Mouse (Mus musculus) midbrain, postnatal 0 days (tissue): ENCODE data around the gene Nrxn1. TPM values are rescaled to one million over a fixed set of nuclear protein-coding genes. Genes with fewer than 3 reads are reported as not detected.
"Not testable (repeated sequence)": the region's sequence is repeated elsewhere in the genome, so short reads cannot be mapped to it uniquely, and the experiment has no call there.

ENCODE experiments used
- ATAC-seq: fragments of 200-750 bp; cut with Nextera tagmentation; 2 replicates; pipeline ENCODE4 v1.8.0; 2017; ENCODE audit warnings: moderate number of reproducible peaks, mild to moderate bottlenecking, moderate TSS enrichment, moderate library complexity; ENCODE audit not compliant: low FRiP score
- DNase-seq: peaks from one replicate; pipeline ENCODE4 v3.0.0-alpha.2; 2015; ENCODE audit warnings: low spot score
- H3K27ac ChIP-seq: fragments of 300-500 bp; sonication (generic); 2 replicates; pipeline ENCODE4 v1.5.1; 2014; ENCODE audit warnings: low read depth, mild to moderate bottlenecking, low read length, mixed read lengths
- H3K27me3 ChIP-seq: fragments of 300-500 bp; sonication (generic); 2 replicates; pipeline ENCODE4 v1.6.1; 2014; ENCODE audit warnings: low read length, control low read depth, mixed read lengths; ENCODE audit not compliant: insufficient read depth
- H3K36me3 ChIP-seq: fragments of 300-500 bp; sonication (generic); 2 replicates; pipeline ENCODE4 v1.6.1; 2014; ENCODE audit warnings: low read length, control low read depth, mixed read lengths; ENCODE audit not compliant: insufficient read depth
- H3K4me1 ChIP-seq: fragments of 300-500 bp; sonication (generic); 2 replicates; pipeline ENCODE4 v1.6.1; 2014; ENCODE audit warnings: mild to moderate bottlenecking, control low read depth, antibody characterized with exemption, low read length, mixed read lengths; ENCODE audit not compliant: insufficient read depth
- H3K4me2 ChIP-seq: fragments of 300-500 bp; sonication (generic); 2 replicates; pipeline ENCODE4 v1.6.1; 2014; ENCODE audit warnings: low read depth, mild to moderate bottlenecking, low read length, mixed read lengths; ENCODE audit not compliant: poor library complexity, severe bottlenecking
- H3K4me3 ChIP-seq: fragments of 300-500 bp; sonication (generic); 2 replicates; pipeline ENCODE4 v1.5.1; 2014; ENCODE audit warnings: low read depth, mild to moderate bottlenecking, low read length, moderate library complexity
- H3K9ac ChIP-seq: fragments of 300-500 bp; sonication (generic); replicated peaks from 2 replicates; pipeline ENCODE4 v1.6.1; 2014; ENCODE audit warnings: mild to moderate bottlenecking, low read length, moderate library complexity, mixed read lengths; ENCODE audit not compliant: poor library complexity, severe bottlenecking
- H3K9me3 ChIP-seq: fragments of 300-500 bp; sonication (generic); 2 replicates; pipeline ENCODE4 v1.6.1; 2016; ENCODE audit warnings: low read length, control low read depth
- CTCF ChIP-seq: IDR thresholded peaks from 2 replicates; pipeline ENCODE4 v1.5.1; 2016; ENCODE audit warnings: antibody characterized with exemption, mild to moderate bottlenecking
- WGBS: fragments of 180-500 bp; shearing (Covaris S2); extraction: QIAGEN DNeasy Blood & Tissue Kit; methylation state at CpG from one replicate; pipeline ENCODE4 v1.1.7; 2014; 5-methylcytosine and 5-hydroxymethylcytosine counted together
- polyA plus RNA-seq: library from polyadenylated mRNA; unstranded; fragments of >200 nt; fragmentation: Nextera tagmentation; extraction: Ambion mirVana; gene quantifications from 2 replicates; pipeline ENCODE4 v1.2.1, GENCODE M21; 2015
- total RNA-seq: library from RNA; depleted of rRNA; stranded (reverse); fragments of >200 nt; gene quantifications from 2 replicates; pipeline ENCODE4 v1.2.3, GENCODE M21; 2014

Nrxn1 gene
- total and polyA plus RNA-seq, 2 experiments from 2014 or later, result 240 to 472 TPM

- Histone ChIP-seq H3K36me3 (no peaks in the 10 kb centered on the region), H3K4me2 (no peak overlapping the region), H3K4me1 (peaks cover 6% of the 10 kb centered on the region; the same call in 1 of the 2 replicates), H3K4me3 (no peak overlapping the region), H3K27ac (no peak overlapping the region), H3K27me3 (no peaks in the 10 kb centered on the region), H3K9ac (no peak overlapping the region), H3K9me3 (no peaks in the 10 kb centered on the region)
- 48% methylated on average over 1 of the region's 1 CpGs for WGBS
- peak; percentile 21 for DNase-seq
- no peak for ATAC-seq
- no peak for TF ChIP-seq CTCF
Measured at GRCm38 (mm10) chr17:90252196-90252595, 840.7 kb downstream of the Nrxn1 start.

GRCm38 (mm10) chr17:90247071-90247849 is 845.6 kb downstream of the Nrxn1 start:
- WGBS, result 63% methylated on average over 7 of the region's 7 CpGs
- Histone ChIP-seq H3K4me1 (peaks cover 5% of the 10 kb centered on the region; the same call in 1 of the 2 replicates), H3K36me3 (no peaks in the 10 kb centered on the region), H3K9ac (no peak overlapping the region), H3K4me3 (no peak overlapping the region), H3K27ac (no peak overlapping the region), H3K4me2 (no peak overlapping the region), H3K9me3 (no peaks in the 10 kb centered on the region), H3K27me3 (no peaks in the 10 kb centered on the region)
- ATAC-seq, result no peak
- DNase-seq, result no peak
- no peak for TF ChIP-seq CTCF

GRCm38 (mm10) chr17:90244339-90244738 is 848.5 kb downstream of the Nrxn1 start:
- WGBS, result 46% methylated on average over 2 of the region's 2 CpGs

GRCm38 (mm10) chr17:90238964-90239363 is 853.9 kb downstream of the Nrxn1 start:
- no peak overlapping the region for H3K27ac ChIP-seq
- ATAC-seq (no peak), DNase-seq (no peak)

More at GRCm38 (mm10) chr17:90244339-90244738, 848.5 kb downstream of the Nrxn1 start:
- DNase-seq (no peak), ATAC-seq (no peak)
- Histone ChIP-seq H3K27me3 (no peaks in the 10 kb centered on the region), H3K9me3 (no peaks in the 10 kb centered on the region), H3K4me1 (peaks cover 5% of the 10 kb centered on the region; the same call in 1 of the 2 replicates), H3K27ac (no peak overlapping the region), H3K36me3 (no peaks in the 10 kb centered on the region), H3K4me2 (no peak overlapping the region), H3K4me3 (no peak overlapping the region), H3K9ac (no peak overlapping the region)
- no peak for TF ChIP-seq CTCF

GRCm38 (mm10) chr17:90238517-90238916 is 854.4 kb downstream of the Nrxn1 start:
- Histone ChIP-seq H3K4me2 (no peak overlapping the region), H3K4me1 (no peaks in the 10 kb centered on the region), H3K4me3 (no peak overlapping the region), H3K27me3 (no peaks in the 10 kb centered on the region), H3K36me3 (no peaks in the 10 kb centered on the region), H3K9ac (no peak overlapping the region), H3K9me3 (no peaks in the 10 kb centered on the region), H3K27ac (no peak overlapping the region)
- TF ChIP-seq CTCF, result no peak
- DNase-seq (no peak), ATAC-seq (no peak)
- WGBS, result 94% methylated on average over 2 of the region's 2 CpGs

More at GRCm38 (mm10) chr17:90238964-90239363, 853.9 kb downstream of the Nrxn1 start:
- H3K4me3 ChIP-seq, result no peak overlapping the region
- no peaks in the 10 kb centered on the region for H3K27me3 ChIP-seq
- WGBS, result 81% methylated on average over 3 of the region's 3 CpGs
- H3K9me3 ChIP-seq, result no peaks in the 10 kb centered on the region
- H3K4me2 ChIP-seq, result no peak overlapping the region
- TF ChIP-seq CTCF, result no peak
- H3K9ac ChIP-seq, result no peak overlapping the region
- H3K4me1 ChIP-seq, result no peaks in the 10 kb centered on the region
- no peaks in the 10 kb centered on the region for H3K36me3 ChIP-seq

GRCm38 (mm10) chr17:90235674-90236073 is 857.2 kb downstream of the Nrxn1 start:
- not testable (repeated sequence) for H3K9ac ChIP-seq, ATAC-seq
- 88% methylated on average over 1 of the region's 1 CpGs for WGBS

More at GRCm38 (mm10) chr17:90235674-90236073, 857.2 kb downstream of the Nrxn1 start:
- not testable (repeated sequence) for H3K4me2 ChIP-seq, H3K9me3 ChIP-seq, H3K4me3 ChIP-seq, DNase-seq, H3K36me3 ChIP-seq, H3K27me3 ChIP-seq, H3K27ac ChIP-seq, H3K4me1 ChIP-seq
